Mouse (Mus musculus) thymus, postnatal 14 days (tissue): ENCODE measurements around the gene Tmco4.

Experiments used
- DNase-seq: peaks from one replicate; pipeline ENCODE4 v3.0.0; 2021

Tmco4 gene

GRCm38 (mm10) chr4:139100326-139100725, 127.6 kb downstream of the Tmco4 start:
- DNase-seq = no peak

DNA sequence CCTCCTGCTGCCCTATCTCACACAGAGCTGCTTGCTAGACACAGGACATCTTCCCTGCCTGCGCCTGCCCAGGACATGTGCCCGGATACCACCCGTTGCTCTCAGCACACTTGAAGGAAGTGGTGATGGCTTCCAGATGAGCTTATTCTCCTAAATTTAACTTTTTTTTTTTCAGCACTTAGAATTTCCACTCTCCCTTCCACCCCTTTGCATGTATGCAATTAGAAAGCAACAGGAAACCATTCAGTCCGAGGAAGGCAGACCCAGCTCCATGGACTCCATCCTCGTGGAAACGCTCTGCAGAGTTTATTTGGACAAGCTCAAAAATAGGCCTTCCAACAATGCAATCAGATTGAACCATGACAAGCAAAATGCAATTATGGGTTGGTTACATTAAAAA, 128.9 kb downstream of the Tmco4 start:
- DNase-seq = no peak

GRCm38 (mm10) chr4:139105453-139105852, 132.8 kb downstream of the Tmco4 start:
- no peak for DNase-seq
